Mouse (Mus musculus) olfactory bulb, adult 2 months (tissue): Measurements from ENCODE around the gene S100a14.

ENCODE experiments used
- CTCF ChIP-seq: fragments of 200-500 bp; IDR thresholded peaks from 2 replicates; pipeline ENCODE4 v1.5.1; 2012; ENCODE audit warnings: low read depth, mild to moderate bottlenecking, low read length, moderate library complexity; ENCODE audit not compliant: insufficient read depth
- POLR2A ChIP-seq: fragments of 200-500 bp; IDR thresholded peaks from 2 replicates; pipeline ENCODE4 v1.6.1; 2012; ENCODE audit warnings: mild to moderate bottlenecking, low read depth, low read length, moderate library complexity; ENCODE audit not compliant: insufficient read depth

DNA sequence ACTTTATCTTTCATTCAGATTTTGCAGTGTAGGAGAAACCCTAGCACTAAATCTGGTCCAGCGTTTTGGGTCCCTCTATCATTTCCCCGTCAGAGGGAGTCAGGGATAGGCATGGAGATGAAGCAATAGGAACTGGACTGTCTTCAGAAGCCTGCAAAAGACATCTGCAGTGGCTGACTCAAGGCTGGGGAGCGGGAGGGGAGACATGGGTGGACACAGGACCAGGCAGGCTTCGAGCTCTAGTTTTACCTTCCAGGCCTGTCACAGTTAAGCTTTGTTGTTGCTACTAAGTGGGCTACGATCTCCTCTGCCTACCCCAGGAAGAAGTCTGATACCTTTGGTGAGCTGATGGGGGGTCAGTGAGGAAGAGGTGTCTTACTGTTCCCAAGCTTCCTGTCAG lies 14.4 kb upstream of the S100a14 start:
- no peak for TF ChIP-seq CTCF
- TF ChIP-seq POLR2A: no peak
